Mouse (Mus musculus): ENCODE results near the gene Pam16.
"Not testable (repeated sequence)": the region's sequence is repeated elsewhere in the genome, so short reads cannot be mapped to it uniquely, and the experiment has no call there.

The Pam16 gene

GRCm38 (mm10) chr16:4587516-4588210, 37.1 kb downstream of the Pam16 start:
- Histone ChIP-seq H3K9me3 (ENCODE audit: low read length) (no peaks in the 10 kb centered on the region), H3K4me1 (replicated peaks; ENCODE audit: low read depth, low read length) (peaks cover 72% of the 10 kb centered on the region), H3K27me3 (ENCODE audit: insufficient read depth, low read length) (no peaks in the 10 kb centered on the region), H3K4me3 (replicated peaks; ENCODE audit: low read length) (peak overlapping the region; percentile 55), H3K36me3 (ENCODE audit: insufficient read depth, low read length) (peaks cover 12% of the 10 kb centered on the region)
- TF ChIP-seq POU5F1 (IDR thresholded peaks at IDR 0.05; ENCODE audit: borderline replicate concordance, low read length), result no peak
- no peak for TF ChIP-seq NANOG (IDR thresholded peaks at IDR 0.05; ENCODE audit: borderline replicate concordance, low read length)
- no peak for TF ChIP-seq CTCF (conservative IDR thresholded peaks at IDR 0.05; ENCODE audit: low read length)

DNA sequence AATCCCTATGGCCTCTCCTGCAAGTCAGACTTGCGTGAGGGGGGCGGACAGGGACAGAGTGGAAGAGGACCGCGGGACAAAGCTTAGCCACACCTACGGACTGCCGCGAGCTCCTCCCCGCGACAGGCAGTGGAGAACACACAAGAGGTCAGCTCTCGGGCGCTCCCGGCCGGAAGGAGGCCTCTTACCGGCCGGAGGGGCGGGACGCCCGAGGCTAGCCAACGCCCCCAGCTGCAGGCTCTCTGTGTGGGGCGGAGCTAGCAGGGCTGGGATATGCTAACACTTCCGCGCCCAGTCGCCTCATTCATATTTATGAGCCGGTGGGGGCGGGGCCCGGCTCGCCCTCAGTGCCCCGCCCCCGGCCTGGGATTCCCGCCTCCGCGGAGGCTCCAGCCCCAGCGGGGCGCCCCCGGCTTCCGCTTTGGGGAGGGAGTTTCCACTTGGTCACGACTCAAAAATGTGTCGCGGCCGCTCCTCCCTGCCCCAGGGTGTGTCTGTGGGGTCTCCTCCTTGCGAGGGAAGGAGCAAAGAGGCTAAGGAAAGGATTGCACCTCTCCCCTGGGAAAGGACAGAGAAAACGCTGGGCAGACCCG, 38.2 kb downstream of the Pam16 start:
- H3K36me3 ChIP-seq (ENCODE audit: insufficient read depth, low read length), result peaks cover 12% of the 10 kb centered on the region
- TF ChIP-seq POU5F1 (IDR thresholded peaks at IDR 0.05; ENCODE audit: borderline replicate concordance, low read length) (no peak), NANOG (IDR thresholded peaks at IDR 0.05; ENCODE audit: borderline replicate concordance, low read length) (no peak), CTCF (conservative IDR thresholded peaks at IDR 0.05; ENCODE audit: low read length) (no peak)
- no peaks in the 10 kb centered on the region for H3K9me3 ChIP-seq (ENCODE audit: low read length)
- H3K27me3 ChIP-seq (ENCODE audit: insufficient read depth, low read length), result no peaks in the 10 kb centered on the region
- peak overlapping the region; percentile 78 for H3K4me3 ChIP-seq (replicated peaks; ENCODE audit: low read length)
- peaks cover 62% of the 10 kb centered on the region for H3K4me1 ChIP-seq (replicated peaks; ENCODE audit: low read depth, low read length)

- TF ChIP-seq CTCF (conservative IDR thresholded peaks at IDR 0.05; ENCODE audit: low read length), result no peak
- Histone ChIP-seq H3K36me3 (ENCODE audit: insufficient read depth, low read length) (peaks cover 7% of the 10 kb centered on the region), H3K27me3 (ENCODE audit: insufficient read depth, low read length) (no peaks in the 10 kb centered on the region), H3K4me3 (replicated peaks; ENCODE audit: low read length) (peak overlapping the region; percentile 78), H3K9me3 (ENCODE audit: low read length) (no peaks in the 10 kb centered on the region), H3K4me1 (replicated peaks; ENCODE audit: low read depth, low read length) (peaks cover 55% of the 10 kb centered on the region)
Observed at GRCm38 (mm10) chr16:4585642-4586530, 38.9 kb downstream of the Pam16 start.

DNA sequence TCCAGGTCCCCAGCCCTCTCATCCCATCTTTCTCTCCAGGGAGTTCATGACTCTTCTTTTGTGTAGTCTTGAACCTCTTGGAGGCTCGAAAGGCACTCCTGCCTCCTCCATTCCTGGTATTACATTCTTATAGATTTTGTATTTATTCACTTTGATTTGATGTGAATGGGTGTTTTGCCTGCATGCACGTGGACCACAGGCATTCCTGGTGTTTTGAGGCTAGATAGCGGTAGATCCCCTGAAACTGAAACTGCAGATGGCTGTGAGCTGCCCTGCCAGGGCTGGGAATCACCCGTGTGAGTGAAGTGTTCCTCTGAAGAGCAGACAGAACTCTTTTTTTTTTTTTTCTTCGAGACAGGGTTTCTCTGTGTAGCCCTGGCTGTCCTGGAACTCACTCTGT, 40.4 kb downstream of the Pam16 start:
- Histone ChIP-seq H3K36me3 (ENCODE audit: insufficient read depth, low read length) (no peaks in the 10 kb centered on the region), H3K4me1 (replicated peaks; ENCODE audit: low read depth, low read length) (peaks cover 46% of the 10 kb centered on the region), H3K9me3 (ENCODE audit: low read length) (no peaks in the 10 kb centered on the region), H3K4me3 (replicated peaks; ENCODE audit: low read length) (no peak overlapping the region), H3K27me3 (ENCODE audit: insufficient read depth, low read length) (no peaks in the 10 kb centered on the region)
- TF ChIP-seq NANOG (IDR thresholded peaks at IDR 0.05; ENCODE audit: borderline replicate concordance, low read length) (no peak), CTCF (conservative IDR thresholded peaks at IDR 0.05; ENCODE audit: low read length) (no peak), POU5F1 (IDR thresholded peaks at IDR 0.05; ENCODE audit: borderline replicate concordance, low read length) (no peak)

DNA sequence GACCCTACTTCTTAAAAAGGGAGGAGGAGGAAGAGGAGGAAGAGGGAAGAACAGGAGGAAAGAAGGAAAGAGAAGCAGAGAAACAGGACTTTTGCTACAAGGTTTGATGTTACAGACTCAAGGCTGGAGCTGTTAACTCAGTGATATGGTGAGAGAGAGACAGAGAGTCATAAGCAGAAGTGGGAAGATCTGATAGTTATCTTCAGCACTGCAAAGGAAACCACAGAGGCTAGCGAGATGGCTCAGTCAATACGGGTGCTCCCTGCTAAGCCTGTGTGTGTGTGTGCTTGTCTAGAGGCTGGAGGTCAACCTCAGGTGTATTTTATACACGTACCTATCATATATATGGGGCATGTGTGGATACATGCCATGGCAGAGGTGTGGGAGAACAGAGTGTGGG, 41.0 kb downstream of the Pam16 start:
- no peaks in the 10 kb centered on the region for H3K36me3 ChIP-seq (ENCODE audit: insufficient read depth, low read length)
- H3K4me3 ChIP-seq (replicated peaks; ENCODE audit: low read length), result no peak overlapping the region
- H3K4me1 ChIP-seq (replicated peaks; ENCODE audit: low read depth, low read length), result peaks cover 46% of the 10 kb centered on the region
- H3K9me3 ChIP-seq (ENCODE audit: low read length), result no peaks in the 10 kb centered on the region
- H3K27me3 ChIP-seq (ENCODE audit: insufficient read depth, low read length), result no peaks in the 10 kb centered on the region
- TF ChIP-seq CTCF (conservative IDR thresholded peaks at IDR 0.05; ENCODE audit: low read length) (no peak), NANOG (IDR thresholded peaks at IDR 0.05; ENCODE audit: borderline replicate concordance, low read length) (no peak), POU5F1 (IDR thresholded peaks at IDR 0.05; ENCODE audit: borderline replicate concordance, low read length) (no peak)

- not testable (repeated sequence) for H3K4me3 ChIP-seq (replicated peaks; ENCODE audit: low read length); H3K36me3 ChIP-seq (ENCODE audit: insufficient read depth, low read length); H3K27me3 ChIP-seq (ENCODE audit: insufficient read depth, low read length)
Observed at GRCm38 (mm10) chr16:4581179-4581578, 43.6 kb downstream of the Pam16 start.

GRCm38 (mm10) chr16:4578630-4579029, 46.2 kb downstream of the Pam16 start:
- Histone ChIP-seq H3K36me3 (ENCODE audit: insufficient read depth, low read length) (no peaks in the 10 kb centered on the region), H3K27me3 (ENCODE audit: insufficient read depth, low read length) (no peaks in the 10 kb centered on the region), H3K4me3 (replicated peaks; ENCODE audit: low read length) (no peak overlapping the region), H3K4me1 (replicated peaks; ENCODE audit: low read depth, low read length) (peaks cover 41% of the 10 kb centered on the region), H3K9me3 (ENCODE audit: low read length) (no peaks in the 10 kb centered on the region)
- TF ChIP-seq POU5F1 (IDR thresholded peaks at IDR 0.05; ENCODE audit: borderline replicate concordance, low read length) (no peak), CTCF (conservative IDR thresholded peaks at IDR 0.05; ENCODE audit: low read length) (no peak), NANOG (IDR thresholded peaks at IDR 0.05; ENCODE audit: borderline replicate concordance, low read length) (no peak)

More at GRCm38 (mm10) chr16:4581179-4581578, 43.6 kb downstream of the Pam16 start:
- H3K9me3 ChIP-seq (ENCODE audit: low read length), result not testable (repeated sequence)
- H3K4me1 ChIP-seq (replicated peaks; ENCODE audit: low read depth, low read length), result peaks cover 39% of the 10 kb centered on the region

GRCm38 (mm10) chr16:4576873-4577272, 47.9 kb downstream of the Pam16 start:
- TF ChIP-seq POU5F1 (IDR thresholded peaks at IDR 0.05; ENCODE audit: borderline replicate concordance, low read length) (no peak), NANOG (IDR thresholded peaks at IDR 0.05; ENCODE audit: borderline replicate concordance, low read length) (no peak)

More at GRCm38 (mm10) chr16:4576873-4577272, 47.9 kb downstream of the Pam16 start:
- peaks cover 41% of the 10 kb centered on the region for H3K4me1 ChIP-seq (replicated peaks; ENCODE audit: low read depth, low read length)
- H3K27me3 ChIP-seq (ENCODE audit: insufficient read depth, low read length), result no peaks in the 10 kb centered on the region
- no peaks in the 10 kb centered on the region for H3K36me3 ChIP-seq (ENCODE audit: insufficient read depth, low read length)
- H3K9me3 ChIP-seq (ENCODE audit: low read length), result no peaks in the 10 kb centered on the region
- no peak overlapping the region for H3K4me3 ChIP-seq (replicated peaks; ENCODE audit: low read length)
